Mouse (Mus musculus): ENCODE data around the gene Gucy1b2. TPM values are rescaled to one million over a fixed set of nuclear protein-coding genes. Genes with fewer than 3 reads are reported as not detected.

Gene Gucy1b2
- polyA plus RNA-seq, 1 experiment from 2014 or later, result 0.61 TPM

DNA sequence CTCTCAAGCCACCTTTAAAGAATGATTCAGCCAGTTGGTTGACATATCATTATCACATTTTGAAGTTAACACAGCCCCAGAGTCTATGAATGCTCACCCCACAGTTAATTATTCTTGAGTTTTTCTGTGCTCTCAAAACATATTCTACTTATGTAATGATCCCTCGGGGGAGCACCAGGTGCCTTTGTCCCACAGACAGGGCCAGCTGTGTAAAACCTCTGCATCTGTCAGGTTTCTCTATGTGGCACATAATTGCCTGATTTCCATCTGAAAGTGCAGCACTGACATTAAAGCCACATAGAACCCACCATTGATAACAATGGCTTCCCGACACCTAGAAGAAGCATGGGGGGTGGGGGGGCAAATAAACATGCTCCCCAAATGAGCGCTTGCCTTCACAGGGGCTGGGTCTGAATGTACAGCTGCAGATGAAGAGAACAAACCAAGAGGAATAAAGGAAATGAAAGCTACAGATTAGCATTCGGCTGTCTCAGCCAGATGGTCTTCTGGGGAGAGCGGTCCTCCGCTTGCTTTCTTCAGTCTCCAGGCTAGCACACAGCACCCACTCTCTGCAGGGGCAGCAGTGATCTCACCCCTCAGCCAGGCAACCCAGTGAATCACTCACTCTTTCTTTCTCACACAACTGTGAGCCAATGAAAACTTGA, 66.9 kb downstream of the Gucy1b2 start:
- peak overlapping the region; percentile 67 for H3K27ac ChIP-seq
- peak overlapping the region; percentile 32 for H3K4me2 ChIP-seq
- ATAC-seq (replicated peaks), result peak; percentile 87
- WGBS, result 15% methylated on average over 6 of the region's 6 CpGs
- H3K9me3 ChIP-seq, result no peaks in the 10 kb centered on the region
- H3K9ac ChIP-seq, result no peak overlapping the region
- H3K4me3 ChIP-seq, result no peak overlapping the region
- H3K4me1 ChIP-seq, result peaks cover 11% of the 10 kb centered on the region
- H3K27me3 ChIP-seq (replicated peaks), result no peaks in the 10 kb centered on the region
- no peaks in the 10 kb centered on the region for H3K36me3 ChIP-seq (replicated peaks)

DNA sequence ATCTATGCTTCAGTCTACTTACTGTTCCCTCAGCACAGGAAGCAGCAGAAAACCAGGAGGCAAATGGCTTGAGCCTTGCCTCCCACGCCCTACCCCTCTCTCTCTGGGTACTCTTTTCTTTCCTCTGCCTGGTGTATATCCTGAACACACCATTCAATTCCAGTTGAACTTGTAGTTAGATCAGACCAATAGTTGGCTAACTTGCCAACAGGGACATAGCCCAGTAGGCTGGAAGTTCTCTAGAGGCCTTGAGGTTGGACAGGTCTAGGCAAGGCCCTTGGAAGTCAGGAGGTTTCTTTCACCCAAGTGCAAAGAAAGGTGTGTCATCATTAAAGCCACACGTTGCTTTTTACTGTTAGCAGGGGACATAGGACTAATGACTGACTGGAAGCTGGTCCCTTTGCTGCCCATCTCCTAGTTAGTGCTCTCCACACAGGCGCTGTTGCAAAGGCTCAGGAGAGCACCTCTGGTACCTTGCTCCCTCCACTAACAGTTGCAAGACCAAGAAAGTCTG, 72.2 kb downstream of the Gucy1b2 start:
- no peak overlapping the region for H3K27ac ChIP-seq
- H3K4me2 ChIP-seq, result no peak overlapping the region
- H3K36me3 ChIP-seq (replicated peaks), result no peaks in the 10 kb centered on the region
- WGBS, result 94% methylated on average over 3 of the region's 3 CpGs
- no peaks in the 10 kb centered on the region for H3K4me1 ChIP-seq
- no peaks in the 10 kb centered on the region for H3K9me3 ChIP-seq
- no peak for ATAC-seq (replicated peaks)
- no peaks in the 10 kb centered on the region for H3K27me3 ChIP-seq (replicated peaks)
- H3K4me3 ChIP-seq, result no peak overlapping the region
- H3K9ac ChIP-seq, result no peak overlapping the region

DNA sequence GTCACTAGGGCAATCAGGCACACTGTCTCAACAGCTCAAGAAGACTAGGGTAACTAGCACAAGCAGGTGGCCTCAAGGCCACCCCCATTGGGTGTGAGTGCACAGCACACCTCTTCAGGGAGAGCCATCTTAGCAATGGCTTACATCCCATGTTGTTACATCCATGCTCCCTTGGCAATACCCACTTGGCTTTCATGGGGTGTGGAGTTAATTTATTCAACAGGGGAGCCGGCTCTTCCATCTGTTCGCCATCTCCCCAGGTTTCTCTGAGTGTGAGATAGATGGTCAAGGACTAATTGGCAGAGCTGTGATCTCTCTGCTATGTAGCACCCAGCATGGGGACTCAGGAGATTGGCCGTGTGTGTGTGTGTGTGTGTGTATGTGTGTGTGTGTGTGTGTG, 73.0 kb downstream of the Gucy1b2 start:
- H3K27ac ChIP-seq, result no peak overlapping the region
- H3K27me3 ChIP-seq (replicated peaks), result no peaks in the 10 kb centered on the region
- H3K4me1 ChIP-seq, result no peaks in the 10 kb centered on the region
- no peak overlapping the region for H3K4me2 ChIP-seq
- 76% methylated on average over 3 of the region's 3 CpGs for WGBS
- H3K9ac ChIP-seq, result no peak overlapping the region
- ATAC-seq (replicated peaks), result no peak
- H3K9me3 ChIP-seq, result no peaks in the 10 kb centered on the region
- H3K36me3 ChIP-seq (replicated peaks), result no peaks in the 10 kb centered on the region
- H3K4me3 ChIP-seq, result no peak overlapping the region

DNA sequence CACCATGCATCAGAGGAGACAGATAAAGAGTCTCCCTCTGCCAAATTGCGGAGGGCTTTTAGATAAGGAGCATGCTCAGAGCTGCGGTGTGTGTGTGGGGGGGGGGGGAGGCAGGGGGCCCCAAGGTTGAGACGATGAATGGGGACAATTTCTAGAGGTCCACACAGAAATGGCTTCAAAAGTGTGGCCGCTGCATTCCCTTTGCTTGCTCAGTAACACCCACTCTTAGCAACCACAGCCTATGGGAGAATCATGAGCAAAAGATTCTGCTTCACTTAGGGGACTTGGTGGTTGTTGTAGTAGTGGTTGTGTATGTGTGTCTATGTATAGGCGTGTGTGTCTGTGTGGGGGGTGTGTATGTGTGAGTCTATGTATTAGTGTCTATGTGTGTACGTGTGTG, 75.5 kb downstream of the Gucy1b2 start:
- Histone ChIP-seq H3K4me2 (no peak overlapping the region), H3K27me3 (replicated peaks) (no peaks in the 10 kb centered on the region), H3K27ac (no peak overlapping the region), H3K36me3 (replicated peaks) (no peaks in the 10 kb centered on the region), H3K4me1 (no peaks in the 10 kb centered on the region), H3K9ac (no peak overlapping the region), H3K9me3 (no peaks in the 10 kb centered on the region; the same call in 1 of the 2 replicates), H3K4me3 (no peak overlapping the region)
- ATAC-seq (replicated peaks), result no peak
- WGBS, result 66% methylated on average over 6 of the region's 6 CpGs

DNA sequence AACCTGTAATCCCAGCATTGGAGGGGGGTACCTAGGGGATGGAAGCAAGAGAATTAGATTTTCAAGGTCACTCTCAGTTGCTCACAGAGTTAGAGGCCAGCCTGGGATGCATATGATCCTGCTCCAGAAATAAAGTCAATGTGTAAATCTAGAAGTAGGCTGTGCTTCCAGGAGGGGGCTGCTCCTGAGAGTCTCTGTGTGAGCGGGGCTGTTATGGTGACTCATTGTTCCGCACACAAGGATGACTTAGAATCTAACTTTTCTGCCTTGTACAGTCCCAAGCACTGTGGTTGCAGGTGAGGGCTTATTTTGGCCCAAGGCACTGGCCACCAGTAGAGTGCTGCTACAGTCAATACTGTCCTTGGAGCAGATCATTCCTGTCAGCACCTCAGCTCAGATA, 76.7 kb downstream of the Gucy1b2 start:
- H3K9me3 ChIP-seq, result no peaks in the 10 kb centered on the region; the same call in 1 of the 2 replicates
- no peak for ATAC-seq (replicated peaks)

DNA sequence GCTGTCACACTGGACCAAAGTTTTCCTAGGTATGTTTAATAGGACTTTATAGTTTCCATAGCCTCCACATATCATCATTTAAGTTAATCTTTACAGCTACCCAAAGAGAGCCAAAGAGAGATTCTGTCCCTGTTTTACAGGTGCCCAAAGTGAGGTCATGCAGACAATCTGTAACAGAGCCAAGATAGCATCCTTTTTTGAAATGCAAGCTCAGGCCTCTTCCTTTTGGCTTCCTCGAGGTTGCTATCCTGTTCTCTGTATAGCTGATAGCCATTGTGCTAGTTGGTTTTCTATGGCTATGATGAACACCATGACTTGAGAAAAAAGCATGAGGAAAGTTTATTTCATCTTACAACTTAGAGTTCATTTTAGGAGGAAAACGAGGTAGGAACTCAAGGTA, 80.0 kb downstream of the Gucy1b2 start:
- Histone ChIP-seq H3K4me2 (no peak overlapping the region), H3K27me3 (replicated peaks) (no peaks in the 10 kb centered on the region), H3K9me3 (no peaks in the 10 kb centered on the region; the same call in 1 of the 2 replicates), H3K27ac (no peak overlapping the region), H3K36me3 (replicated peaks) (no peaks in the 10 kb centered on the region), H3K4me1 (no peaks in the 10 kb centered on the region), H3K9ac (no peak overlapping the region), H3K4me3 (no peak overlapping the region)
- WGBS, result 95% methylated on average over 2 of the region's 2 CpGs
- no peak for ATAC-seq (replicated peaks)

More for the DNA sequence above, 76.7 kb downstream of the Gucy1b2 start:
- 100% methylated on average over 2 of the region's 2 CpGs for whole genome bisulfite sequencing
- Histone ChIP-seq H3K4me3 (no peak overlapping the region), H3K4me1 (no peaks in the 10 kb centered on the region), H3K4me2 (no peak overlapping the region), H3K27me3 (replicated peaks) (no peaks in the 10 kb centered on the region), H3K27ac (no peak overlapping the region), H3K36me3 (replicated peaks) (no peaks in the 10 kb centered on the region), H3K9ac (no peak overlapping the region)

DNA sequence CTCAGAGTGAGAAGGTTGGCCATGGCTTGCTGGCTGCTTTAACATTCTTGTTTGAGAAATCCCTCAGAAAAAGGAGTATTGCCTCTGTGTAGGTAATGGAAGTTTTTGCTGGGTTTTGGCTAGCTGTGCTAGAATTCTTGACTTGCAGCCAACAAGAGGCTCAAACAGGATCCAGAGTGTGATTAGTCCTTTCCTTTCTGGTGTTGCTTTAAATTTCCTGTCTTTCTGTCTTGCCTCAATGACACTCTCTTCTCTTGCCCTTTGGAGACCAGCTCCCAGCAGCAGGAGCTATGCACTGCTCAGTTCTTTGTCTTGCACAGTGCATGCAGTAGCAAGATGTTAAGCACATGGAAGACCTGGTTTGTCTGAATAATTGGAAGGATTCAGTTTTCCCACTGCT, 80.4 kb downstream of the Gucy1b2 start:
- no peak overlapping the region for H3K4me2 ChIP-seq
- H3K36me3 ChIP-seq (replicated peaks), result no peaks in the 10 kb centered on the region
- no peak overlapping the region for H3K27ac ChIP-seq
- no peaks in the 10 kb centered on the region for H3K4me1 ChIP-seq
- no peak overlapping the region for H3K9ac ChIP-seq
- no peaks in the 10 kb centered on the region for H3K27me3 ChIP-seq (replicated peaks)
- no peak for ATAC-seq (replicated peaks)
- no peak overlapping the region for H3K4me3 ChIP-seq
- H3K9me3 ChIP-seq, result no peaks in the 10 kb centered on the region; the same call in 1 of the 2 replicates

DNA sequence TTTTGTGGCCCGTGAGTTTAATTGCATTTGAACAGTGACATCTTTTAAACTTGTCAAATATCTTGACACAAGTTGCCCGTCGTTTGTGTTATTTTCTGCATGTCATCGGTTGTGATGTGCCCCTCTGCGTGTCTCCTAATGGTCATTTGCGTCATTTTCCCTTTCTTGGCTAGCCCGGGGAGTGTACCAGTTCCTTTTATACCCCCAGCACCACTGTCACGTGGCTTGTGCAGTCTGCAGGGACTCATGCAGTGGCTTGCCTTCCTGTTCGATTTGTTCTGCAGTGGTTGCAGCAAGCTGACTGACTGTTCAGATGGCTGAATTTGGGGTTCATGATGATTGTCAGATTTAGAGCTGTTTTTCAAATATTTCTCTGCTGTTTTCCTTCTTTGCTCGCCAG, 82.1 kb downstream of the Gucy1b2 start:
- Histone ChIP-seq H3K4me2 (no peak overlapping the region), H3K36me3 (replicated peaks) (no peaks in the 10 kb centered on the region), H3K4me1 (no peaks in the 10 kb centered on the region), H3K4me3 (no peak overlapping the region), H3K27ac (no peak overlapping the region), H3K9ac (no peak overlapping the region), H3K27me3 (replicated peaks) (no peaks in the 10 kb centered on the region), H3K9me3 (no peaks in the 10 kb centered on the region; the same call in 1 of the 2 replicates)
- 81% methylated on average over 10 of the region's 10 CpGs for WGBS
- ATAC-seq (replicated peaks), result no peak

DNA sequence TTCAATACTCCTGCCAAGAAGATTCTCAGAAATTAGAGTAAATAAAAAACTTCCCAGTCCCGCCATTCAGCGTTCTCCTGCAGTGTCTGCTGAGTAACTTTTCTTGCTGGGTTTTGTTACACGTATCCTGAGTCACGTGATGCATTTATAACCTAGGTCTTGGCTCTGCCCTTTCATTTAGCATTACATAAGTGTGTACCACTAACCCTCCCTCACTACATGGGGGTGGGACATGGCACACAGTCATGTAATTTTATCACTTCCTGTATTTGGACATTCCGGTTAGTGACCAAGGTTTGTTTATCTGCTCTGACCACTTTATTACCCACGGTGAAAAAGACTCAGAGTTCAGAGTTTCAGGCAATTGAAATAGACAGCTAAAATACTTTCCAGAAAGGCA, 85.3 kb downstream of the Gucy1b2 start:
- WGBS, result 83% methylated on average over 6 of the region's 6 CpGs
- no peak for ATAC-seq (replicated peaks)

DNA sequence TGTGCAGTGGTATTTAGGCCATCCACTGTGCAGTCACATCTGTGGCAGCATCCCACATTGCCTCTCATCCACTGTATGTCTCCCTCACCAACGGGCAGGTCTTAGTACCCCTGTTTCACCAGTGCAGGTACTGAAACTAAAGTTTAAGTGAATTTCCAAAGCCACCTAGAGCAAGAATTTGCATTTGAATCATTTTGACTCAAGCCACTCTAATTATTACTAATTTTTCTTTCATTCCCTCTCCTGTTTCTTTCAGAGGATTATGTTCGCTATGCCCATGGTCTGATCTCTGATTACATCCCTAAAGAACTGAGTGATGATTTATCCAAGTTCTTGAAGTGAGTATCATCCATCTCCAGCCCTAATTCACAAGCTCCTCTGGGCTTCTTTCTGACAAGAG, 92.3 kb downstream of the Gucy1b2 start:
- Histone ChIP-seq H3K4me3 (no peak overlapping the region), H3K4me1 (no peaks in the 10 kb centered on the region), H3K27ac (no peak overlapping the region), H3K36me3 (replicated peaks) (no peaks in the 10 kb centered on the region; the same call in 1 of the 2 replicates), H3K27me3 (replicated peaks) (no peaks in the 10 kb centered on the region), H3K9me3 (no peaks in the 10 kb centered on the region), H3K9ac (no peak overlapping the region), H3K4me2 (no peak overlapping the region)
- no peak for ATAC-seq (replicated peaks)
- WGBS, result 92% methylated on average over 2 of the region's 2 CpGs

More for the DNA sequence above, 85.3 kb downstream of the Gucy1b2 start:
- H3K9ac ChIP-seq, result no peak overlapping the region
- H3K4me2 ChIP-seq, result no peak overlapping the region
- H3K4me3 ChIP-seq, result no peak overlapping the region
- H3K4me1 ChIP-seq, result no peaks in the 10 kb centered on the region
- H3K9me3 ChIP-seq, result no peaks in the 10 kb centered on the region
- no peaks in the 10 kb centered on the region for H3K27me3 ChIP-seq (replicated peaks)
- H3K36me3 ChIP-seq (replicated peaks), result no peaks in the 10 kb centered on the region
- no peak overlapping the region for H3K27ac ChIP-seq

DNA sequence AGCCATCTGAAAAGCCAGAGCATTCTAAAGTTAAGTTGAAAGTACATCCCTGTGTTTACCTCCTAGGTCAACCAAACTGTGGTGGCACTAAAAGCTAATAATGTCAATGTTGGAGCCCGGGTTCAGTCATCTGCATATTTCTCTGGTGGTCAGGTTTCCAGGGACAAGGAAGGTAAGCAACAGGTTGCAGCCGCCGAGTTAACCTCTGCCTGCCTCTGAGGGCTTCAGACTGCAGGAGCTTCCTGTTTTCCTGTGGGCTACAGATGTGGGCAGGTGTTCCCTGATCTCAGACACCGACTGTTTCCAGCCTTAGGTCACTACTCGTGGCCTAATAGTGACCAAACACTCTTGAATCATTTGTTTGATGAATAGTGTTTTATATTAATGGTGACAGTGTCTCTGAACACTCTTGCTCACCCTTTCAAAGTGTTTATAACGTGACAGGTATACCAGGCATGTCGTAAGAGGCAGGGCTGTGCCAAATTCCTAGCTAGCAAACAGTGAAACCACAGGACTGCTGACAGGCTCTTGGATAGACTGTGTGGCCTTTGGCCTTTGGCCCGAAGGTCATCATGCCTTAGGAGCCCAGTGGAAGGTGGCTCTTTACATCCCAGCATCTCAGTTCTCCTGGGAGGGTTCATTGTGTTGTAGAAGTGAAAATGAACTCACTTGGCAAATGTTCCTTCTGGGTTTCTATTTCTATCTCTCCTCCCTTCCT, 94.7 kb downstream of the Gucy1b2 start:
- H3K4me1 ChIP-seq, result no peaks in the 10 kb centered on the region
- no peak overlapping the region for H3K9ac ChIP-seq
- no peak overlapping the region for H3K4me2 ChIP-seq
- no peak for ATAC-seq (replicated peaks)
- H3K9me3 ChIP-seq, result no peaks in the 10 kb centered on the region
- 92% methylated on average over 8 of the region's 8 CpGs for whole genome bisulfite sequencing
- no peak overlapping the region for H3K4me3 ChIP-seq
- H3K36me3 ChIP-seq (replicated peaks), result no peaks in the 10 kb centered on the region; the same call in 1 of the 2 replicates
- no peaks in the 10 kb centered on the region for H3K27me3 ChIP-seq (replicated peaks)
- no peak overlapping the region for H3K27ac ChIP-seq

DNA sequence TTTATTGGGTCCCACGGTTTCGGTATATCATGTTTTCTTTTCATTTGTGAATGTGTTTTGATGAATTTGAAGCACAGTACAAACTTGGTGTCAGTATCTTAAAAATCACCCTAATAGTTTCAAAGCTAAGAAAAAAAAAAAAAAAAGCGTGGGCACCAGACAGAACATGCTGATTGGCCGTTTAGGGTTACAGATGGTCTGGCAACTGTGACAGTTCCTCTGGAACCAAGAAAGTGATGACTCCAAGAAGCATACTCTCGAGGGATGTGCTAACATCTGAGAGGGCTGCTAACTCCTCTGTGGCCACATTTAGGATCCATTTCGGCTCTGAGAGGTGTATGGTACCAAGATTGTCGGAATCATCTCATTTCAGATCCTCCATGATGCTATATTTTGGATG, 100.9 kb downstream of the Gucy1b2 start:
- WGBS, result 87% methylated on average over 7 of the region's 7 CpGs
- Histone ChIP-seq H3K9ac (no peak overlapping the region), H3K27ac (no peak overlapping the region), H3K4me1 (no peaks in the 10 kb centered on the region), H3K36me3 (replicated peaks) (no peaks in the 10 kb centered on the region), H3K9me3 (no peaks in the 10 kb centered on the region), H3K4me2 (no peak overlapping the region), H3K4me3 (no peak overlapping the region), H3K27me3 (replicated peaks) (no peaks in the 10 kb centered on the region)
- ATAC-seq (replicated peaks), result no peak

DNA sequence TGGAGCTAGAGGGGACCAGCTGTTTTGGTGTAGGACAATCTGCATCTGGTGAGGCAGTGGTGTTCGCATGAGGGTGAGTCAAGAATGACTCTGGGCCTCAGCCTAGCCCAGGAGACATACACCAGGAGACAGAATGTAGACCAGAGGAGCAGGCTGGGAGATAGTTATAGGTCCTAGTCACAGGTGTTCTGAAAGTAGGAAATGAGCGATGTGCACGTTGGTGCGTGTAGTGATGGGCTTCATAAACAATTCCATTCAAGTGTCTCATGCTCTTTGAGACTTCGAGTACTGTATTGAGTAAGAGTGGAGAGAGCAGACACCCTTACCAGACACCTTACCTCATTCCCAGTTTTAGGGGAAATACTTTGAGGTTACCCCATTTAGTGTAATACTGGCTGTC, 102.3 kb downstream of the Gucy1b2 start:
- Histone ChIP-seq H3K4me3 (no peak overlapping the region), H3K27me3 (replicated peaks) (no peaks in the 10 kb centered on the region), H3K9ac (no peak overlapping the region), H3K9me3 (no peaks in the 10 kb centered on the region), H3K4me2 (no peak overlapping the region), H3K27ac (no peak overlapping the region), H3K4me1 (no peaks in the 10 kb centered on the region), H3K36me3 (replicated peaks) (no peaks in the 10 kb centered on the region)
- no peak for ATAC-seq (replicated peaks)
- WGBS, result 96% methylated on average over 5 of the region's 5 CpGs
